Mouse (Mus musculus) myocyte (in vitro differentiated cells): ENCODE measurements around the gene Amh. TPM values are rescaled to one million over a fixed set of nuclear protein-coding genes. Genes with fewer than 3 reads are reported as not detected.

Experiments
- H3K27me3 ChIP-seq: one replicate; pipeline ENCODE4 v1.6.1; 2011; ENCODE audit not compliant: control insufficient read depth, insufficient read depth, insufficient read length
- H3K36me3 ChIP-seq: one replicate; pipeline ENCODE4 v1.6.1; 2011; ENCODE audit not compliant: control insufficient read depth, insufficient read depth
- H3K4me2 ChIP-seq: one replicate; pipeline ENCODE4 v1.6.1; 2011; ENCODE audit warnings: low read depth, control low read depth
- H3K4me3 ChIP-seq: one replicate; pipeline ENCODE4 v1.5.1; 2011; ENCODE audit warnings: mild to moderate bottlenecking, control low read depth, moderate library complexity
- H3K79me2 ChIP-seq: one replicate; pipeline ENCODE4 v1.6.1; 2011; ENCODE audit not compliant: control insufficient read depth, insufficient read depth
- H3ac ChIP-seq: one replicate; pipeline ENCODE4 v1.6.1; 2011; ENCODE audit not compliant: control insufficient read depth, insufficient read length
- CEBPB ChIP-seq: IDR thresholded peaks from 2 replicates; pipeline ENCODE4 v1.6.1; 2011; ENCODE audit warnings: mild to moderate bottlenecking, moderate library complexity; ENCODE audit not compliant: poor library complexity, insufficient read depth, severe bottlenecking
- E2F4 ChIP-seq: IDR thresholded peaks from one replicate; pipeline ENCODE4 v1.6.1; 2011; ENCODE audit warnings: mild to moderate bottlenecking, control low read depth, moderate library complexity; ENCODE audit not compliant: insufficient read depth
- MAX ChIP-seq: IDR thresholded peaks from one replicate; pipeline ENCODE4 v1.6.1; 2011; ENCODE audit warnings: low read depth, mild to moderate bottlenecking, control low read depth
- MYOD1 ChIP-seq, 3 experiments: IDR thresholded peaks; one replicate each; pipeline ENCODE4 v1.6.1; 2011; ENCODE audit warnings: control low read depth in 2 of 3, low read depth in 2 of 3, mild to moderate bottlenecking in 2 of 3, moderate library complexity in 1 of 3; ENCODE audit not compliant: insufficient read length in 2 of 3, control insufficient read depth in 1 of 3
- MYOG ChIP-seq, 3 experiments: IDR thresholded peaks; one replicate each; pipeline ENCODE4 v1.6.1; 2011; ENCODE audit warnings: control low read depth in 2 of 3, low read depth in 2 of 3, mild to moderate bottlenecking in 2 of 3; ENCODE audit not compliant: insufficient read length in 2 of 3, control insufficient read depth in 1 of 3, insufficient read depth in 1 of 3
- POLR2A ChIP-seq: IDR thresholded peaks from one replicate; pipeline ENCODE4 v1.6.1; 2011; ENCODE audit warnings: low read depth, mild to moderate bottlenecking, control low read depth, moderate library complexity; ENCODE audit not compliant: insufficient read length
- POLR2AphosphoS2 ChIP-seq: IDR thresholded peaks from one replicate; pipeline ENCODE4 v1.6.1; 2011; ENCODE audit warnings: low read depth, control low read depth; ENCODE audit not compliant: insufficient read length
- REST ChIP-seq: IDR thresholded peaks from one replicate; pipeline ENCODE4 v1.6.1; 2011; ENCODE audit warnings: mild to moderate bottlenecking, control low read depth, moderate library complexity; ENCODE audit not compliant: insufficient read depth, insufficient read length
- SRF ChIP-seq: IDR thresholded peaks from one replicate; pipeline ENCODE4 v1.6.1; 2011; ENCODE audit warnings: low read depth; ENCODE audit not compliant: control insufficient read depth, insufficient read length
- TCF12 ChIP-seq: IDR thresholded peaks from one replicate; pipeline ENCODE4 v1.6.1; 2011; ENCODE audit warnings: mild to moderate bottlenecking, control low read depth; ENCODE audit not compliant: poor library complexity, insufficient read depth, severe bottlenecking
- TCF3 ChIP-seq: IDR thresholded peaks from one replicate; pipeline ENCODE4 v1.6.1; 2011; ENCODE audit warnings: low read depth, control low read depth; ENCODE audit not compliant: insufficient read length
- USF1 ChIP-seq: IDR thresholded peaks from one replicate; pipeline ENCODE4 v1.6.1; 2011; ENCODE audit warnings: low read depth, mild to moderate bottlenecking, control low read depth, moderate library complexity
- polyA plus RNA-seq: library from polyadenylated mRNA; unstranded; fragments of >200 nt; fragmentation: generic; extraction: Trizol; gene quantifications from one replicate; pipeline ENCODE4 v1.2.1, GENCODE M21; 2012; ENCODE audit warnings: missing spikeins

Gene Amh
- polyA plus RNA-seq, 1 experiment = 0.76 TPM

GRCm38 (mm10) chr10:80837827-80838226, 32.8 kb downstream of the Amh start:
- Histone ChIP-seq H3K36me3 (no peaks in the 10 kb centered on the region), H3K27me3 (peaks cover 10% of the 10 kb centered on the region)
- TF ChIP-seq REST (no peak), CEBPB (no peak), MYOD1 (IDR thresholded peaks at IDR 0.05; ENCODE audit: control insufficient read depth in 1 of 3, insufficient read length in 2 of 3, low read depth in 2 of 3) (no peak), USF1 (no peak), TCF12 (no peak), E2F4 (no peak), MYOG (IDR thresholded peaks at IDR 0.05; ENCODE audit: control insufficient read depth in 1 of 3, insufficient read depth in 1 of 3, insufficient read length in 2 of 3, low read depth in 2 of 3) (no peak), TCF3 (no peak), SRF (no peak), MAX (no peak), POLR2A (no peak), POLR2AphosphoS2 (no peak)

GRCm38 (mm10) chr10:80838346-80838912, 33.4 kb downstream of the Amh start:
- Histone ChIP-seq H3ac (no peak overlapping the region), H3K79me2 (no peaks in the 10 kb centered on the region), H3K4me2 (no peak overlapping the region), H3K27me3 (peaks cover 16% of the 10 kb centered on the region), H3K4me3 (no peak overlapping the region), H3K36me3 (no peaks in the 10 kb centered on the region)
- TF ChIP-seq USF1 = no peak
- TF ChIP-seq SRF = no peak
- peak in 2 of 3 experiments; percentile 2 to 57 for TF ChIP-seq MYOD1 (IDR thresholded peaks at IDR 0.05; ENCODE audit: control insufficient read depth in 1 of 3, insufficient read length in 2 of 3, low read depth in 2 of 3)

More at GRCm38 (mm10) chr10:80837827-80838226, 32.8 kb downstream of the Amh start:
- Histone ChIP-seq H3K4me3 (no peak overlapping the region), H3K79me2 (no peaks in the 10 kb centered on the region), H3ac (no peak overlapping the region), H3K4me2 (no peak overlapping the region)

- H3ac ChIP-seq = no peak overlapping the region
- H3K4me2 ChIP-seq = no peak overlapping the region
- H3K4me3 ChIP-seq = no peak overlapping the region
- H3K36me3 ChIP-seq = no peaks in the 10 kb centered on the region
- no peaks in the 10 kb centered on the region for H3K79me2 ChIP-seq
- TF ChIP-seq POLR2AphosphoS2 (no peak), TCF12 (no peak), TCF3 (no peak), MYOG (IDR thresholded peaks at IDR 0.05; ENCODE audit: control insufficient read depth in 1 of 3, insufficient read depth in 1 of 3, insufficient read length in 2 of 3, low read depth in 2 of 3) (no peak), REST (no peak), POLR2A (no peak), USF1 (no peak), CEBPB (no peak), SRF (no peak), MYOD1 (IDR thresholded peaks at IDR 0.05; ENCODE audit: control insufficient read depth in 1 of 3, insufficient read length in 2 of 3, low read depth in 2 of 3) (no peak), MAX (no peak), E2F4 (no peak)
- H3K27me3 ChIP-seq = peaks cover 31% of the 10 kb centered on the region
Measured at GRCm38 (mm10) chr10:80839848-80840247, 34.8 kb downstream of the Amh start.

GRCm38 (mm10) chr10:80841685-80842084, 36.6 kb downstream of the Amh start:
- Histone ChIP-seq H3ac (no peak overlapping the region), H3K4me3 (no peak overlapping the region), H3K4me2 (no peak overlapping the region), H3K79me2 (no peaks in the 10 kb centered on the region), H3K27me3 (peaks cover 39% of the 10 kb centered on the region), H3K36me3 (no peaks in the 10 kb centered on the region)
- TF ChIP-seq E2F4 (no peak), REST (no peak), POLR2A (no peak), CEBPB (no peak), MYOD1 (IDR thresholded peaks at IDR 0.05; ENCODE audit: control insufficient read depth in 1 of 3, insufficient read length in 2 of 3, low read depth in 2 of 3) (no peak), USF1 (no peak), MYOG (IDR thresholded peaks at IDR 0.05; ENCODE audit: control insufficient read depth in 1 of 3, insufficient read depth in 1 of 3, insufficient read length in 2 of 3, low read depth in 2 of 3) (no peak), SRF (no peak), POLR2AphosphoS2 (no peak), TCF3 (no peak), MAX (no peak), TCF12 (no peak)
